Mouse (Mus musculus) cortical plate, adult 2 months (tissue): ENCODE measurements at regions not wholly inside any gene's neighbourhood (a gene's known extent, or its start where the extent isn't known, plus 50 kb on each side); places are given as distances from the start of the nearest gene placed in this dataset.

Experiments
- CTCF ChIP-seq: fragments of 200-500 bp; IDR thresholded peaks from 2 replicates; pipeline ENCODE4 v1.5.1; 2011; ENCODE audit warnings: mild to moderate bottlenecking, control low read depth, low read length; ENCODE audit not compliant: insufficient read depth; ENCODE audit errors: extremely low read depth
- POLR2A ChIP-seq: fragments of 200-500 bp; IDR thresholded peaks from 2 replicates; pipeline ENCODE4 v1.6.1; 2011; ENCODE audit warnings: mild to moderate bottlenecking, low read length, control low read depth; ENCODE audit not compliant: insufficient read depth; ENCODE audit errors: extremely low read depth

- TF ChIP-seq CTCF (no peak), POLR2A (no peak)
These were observed 744.4 kb downstream of the Kcna4 start for GRCm38 (mm10) chr2:108034882-108035281.
